Mouse (Mus musculus) brown adipose tissue, adult 24 weeks (tissue): Measurements from ENCODE around the gene Erbb2. TPM values are rescaled to one million over a fixed set of nuclear protein-coding genes. Genes with fewer than 3 reads are reported as not detected.
A peak's percentile ranks its signal among the peaks of the same experiment; 100 is the strongest.

Experiments
- H3K27ac ChIP-seq: fragments of 200-500 bp; replicated peaks from 2 replicates; pipeline ENCODE4 v1.5.1; 2012; ENCODE audit warnings: low read depth, mild to moderate bottlenecking, low read length
- H3K4me1 ChIP-seq: fragments of 200-500 bp; 2 replicates; pipeline ENCODE4 v1.6.1; 2012; ENCODE audit warnings: low read length, mixed read lengths; ENCODE audit not compliant: control insufficient read depth, insufficient read depth, insufficient read length
- H3K4me3 ChIP-seq: fragments of 200-500 bp; 2 replicates; pipeline ENCODE4 v1.5.1; 2012; ENCODE audit warnings: low read depth, mild to moderate bottlenecking, low read length, moderate library complexity; ENCODE audit not compliant: insufficient read depth
- polyA plus RNA-seq: library from polyadenylated mRNA; stranded (reverse); fragments of >200 nt; gene quantifications from 2 replicates; pipeline ENCODE4 v1.2.4, GENCODE M21; 2012; ENCODE audit not compliant: missing spikeins, insufficient read depth, insufficient read length

The Erbb2 gene
- polyA plus RNA-seq, 1 experiment = 1.9 TPM

- H3K4me3 ChIP-seq = no peak overlapping the region
- no peak overlapping the region for H3K27ac ChIP-seq
- H3K4me1 ChIP-seq = no peaks in the 10 kb centered on the region
Measured at GRCm38 (mm10) chr11:98394301-98394700, 18.0 kb upstream of the Erbb2 start.

GRCm38 (mm10) chr11:98395041-98395440, 17.2 kb upstream of the Erbb2 start:
- no peaks in the 10 kb centered on the region for H3K4me1 ChIP-seq
- no peak overlapping the region for H3K4me3 ChIP-seq
- H3K27ac ChIP-seq = no peak overlapping the region

- no peak overlapping the region for H3K27ac ChIP-seq
- H3K4me1 ChIP-seq = peaks cover 2% of the 10 kb centered on the region; the same call in 1 of the 2 replicates
- H3K4me3 ChIP-seq = no peak overlapping the region
Measured at GRCm38 (mm10) chr11:98397946-98398345, 14.3 kb upstream of the Erbb2 start.

GRCm38 (mm10) chr11:98400161-98400726, 12.0 kb upstream of the Erbb2 start, which contains the start of gene Pgap3:
Gene Pgap3, minus strand, starts transcription at chr11:98400490.
- Histone ChIP-seq H3K4me1 (peaks cover 2% of the 10 kb centered on the region; the same call in 1 of the 2 replicates), H3K4me3 (peak within 1 kb of the TSS; percentile 73), H3K27ac (peak within 1 kb of the TSS; percentile 75)

GRCm38 (mm10) chr11:98400816-98401215, 11.5 kb upstream of the Erbb2 start:
- Histone ChIP-seq H3K27ac (no peak overlapping the region), H3K4me1 (peaks cover 2% of the 10 kb centered on the region; the same call in 1 of the 2 replicates), H3K4me3 (peak overlapping the region; percentile 73)

GRCm38 (mm10) chr11:98406621-98407020, 5.6 kb upstream of the Erbb2 start:
- Histone ChIP-seq H3K27ac (no peak overlapping the region), H3K4me3 (no peak overlapping the region), H3K4me1 (no peaks in the 10 kb centered on the region)

- Histone ChIP-seq H3K27ac (no peak overlapping the region), H3K4me1 (no peaks in the 10 kb centered on the region), H3K4me3 (no peak overlapping the region)
Measured at GRCm38 (mm10) chr11:98408872-98409271, 3.4 kb upstream of the Erbb2 start.

GRCm38 (mm10) chr11:98409341-98409822, 2.9 kb upstream of the Erbb2 start:
- Histone ChIP-seq H3K4me1 (no peaks in the 10 kb centered on the region), H3K27ac (no peak overlapping the region), H3K4me3 (no peak overlapping the region)

GRCm38 (mm10) chr11:98412797-98413301, 579 bp downstream of the Erbb2 start:
- peaks cover 16% of the 10 kb centered on the region for H3K4me1 ChIP-seq

GRCm38 (mm10) chr11:98413731-98414130, 1.5 kb downstream of the Erbb2 start:
- peak overlapping the region; percentile 88 for H3K4me3 ChIP-seq
- peaks cover 16% of the 10 kb centered on the region for H3K4me1 ChIP-seq
- H3K27ac ChIP-seq = no peak overlapping the region

More at GRCm38 (mm10) chr11:98412797-98413301, 579 bp downstream of the Erbb2 start:
- H3K27ac ChIP-seq = peak overlapping the region; percentile 41; the same call in 1 of the 2 replicates
- H3K4me3 ChIP-seq = peak overlapping the region; percentile 88

GRCm38 (mm10) chr11:98414162-98414561, 1.9 kb downstream of the Erbb2 start:
- Histone ChIP-seq H3K27ac (no peak overlapping the region), H3K4me1 (peaks cover 16% of the 10 kb centered on the region), H3K4me3 (peak overlapping the region; percentile 88; the same call in 1 of the 2 replicates)

- H3K4me3 ChIP-seq = no peak overlapping the region
- H3K4me1 ChIP-seq = peaks cover 16% of the 10 kb centered on the region
- H3K27ac ChIP-seq = no peak overlapping the region
Measured at GRCm38 (mm10) chr11:98417074-98417473, 4.8 kb downstream of the Erbb2 start.

- Histone ChIP-seq H3K4me1 (peaks cover 16% of the 10 kb centered on the region), H3K27ac (no peak overlapping the region), H3K4me3 (no peak overlapping the region)
Measured at GRCm38 (mm10) chr11:98418273-98418672, 6.0 kb downstream of the Erbb2 start.

- Histone ChIP-seq H3K27ac (no peak overlapping the region), H3K4me3 (no peak overlapping the region), H3K4me1 (peaks cover 16% of the 10 kb centered on the region)
Measured at GRCm38 (mm10) chr11:98418939-98419547, 6.8 kb downstream of the Erbb2 start.

GRCm38 (mm10) chr11:98426592-98426991, 14.3 kb downstream of the Erbb2 start:
- Histone ChIP-seq H3K27ac (no peak overlapping the region), H3K4me3 (no peak overlapping the region), H3K4me1 (no peaks in the 10 kb centered on the region)

- Histone ChIP-seq H3K27ac (no peak overlapping the region), H3K4me3 (no peak overlapping the region), H3K4me1 (no peaks in the 10 kb centered on the region)
Measured at GRCm38 (mm10) chr11:98428436-98428835, 16.2 kb downstream of the Erbb2 start.
